Mouse (Mus musculus): ENCODE data around the gene Ccdc9b.

GRCm38 (mm10) chr2:118741183-118741582 is 21.3 kb downstream of the Ccdc9b start:
- TF ChIP-seq CTCF (IDR thresholded peaks at IDR 0.05; ENCODE audit: extremely low read depth, insufficient read depth, low read length) (no peak), POLR2A (IDR thresholded peaks at IDR 0.05; ENCODE audit: extremely low read depth, insufficient read depth, low read length) (no peak)

Measured in cortical plate, adult 2 months (tissue).